Mouse (Mus musculus): ENCODE measurements at regions not wholly inside any gene's neighbourhood (a gene's known extent, or its start where the extent isn't known, plus 50 kb on each side); places are given as distances from the start of the nearest gene placed in this dataset.

GRCm38 (mm10) chr8:103932681-103933080 lies 168.7 kb upstream of the Cdh5 start:
- TF ChIP-seq CTCF (IDR thresholded peaks at IDR 0.05; ENCODE audit: control insufficient read depth, insufficient read depth, insufficient replicate concordance, low read depth, low read length) = no peak
- no peak for TF ChIP-seq POLR2A (IDR thresholded peaks at IDR 0.05; ENCODE audit: control insufficient read depth, low read depth, low read length)

All from testis, adult 2 months (tissue).